Mouse (Mus musculus): ENCODE data around the gene Lmln.
"Not testable (repeated sequence)": the region's sequence is repeated elsewhere in the genome, so short reads cannot be mapped to it uniquely, and the experiment has no call there.

Lmln gene

DNA sequence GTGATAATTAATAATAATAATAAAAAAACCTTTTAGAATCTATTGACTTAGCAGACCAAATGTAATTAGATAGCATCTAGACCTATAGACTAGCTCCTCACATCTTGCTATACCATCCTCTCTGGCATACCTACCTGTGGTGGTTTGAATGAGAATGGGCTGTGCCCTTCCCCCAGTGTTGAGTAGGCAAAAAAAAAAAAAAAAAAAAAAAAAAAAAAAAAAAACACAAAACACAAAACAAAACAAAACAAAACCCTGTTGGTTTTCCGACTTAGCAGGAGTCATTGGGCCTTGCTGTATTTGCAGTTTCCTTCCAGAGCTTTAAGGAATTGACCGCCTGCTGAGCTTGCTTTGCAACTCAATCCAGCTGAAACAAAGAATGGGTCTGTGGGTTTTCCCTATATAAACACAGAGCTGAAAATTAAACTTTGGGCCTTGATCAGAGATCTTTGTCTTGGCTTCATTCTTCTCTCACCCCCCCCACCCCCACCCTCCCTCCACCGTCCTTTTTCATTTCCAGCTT, 79.5 kb downstream of the Lmln start:
- no peak for DNase-seq

DNA sequence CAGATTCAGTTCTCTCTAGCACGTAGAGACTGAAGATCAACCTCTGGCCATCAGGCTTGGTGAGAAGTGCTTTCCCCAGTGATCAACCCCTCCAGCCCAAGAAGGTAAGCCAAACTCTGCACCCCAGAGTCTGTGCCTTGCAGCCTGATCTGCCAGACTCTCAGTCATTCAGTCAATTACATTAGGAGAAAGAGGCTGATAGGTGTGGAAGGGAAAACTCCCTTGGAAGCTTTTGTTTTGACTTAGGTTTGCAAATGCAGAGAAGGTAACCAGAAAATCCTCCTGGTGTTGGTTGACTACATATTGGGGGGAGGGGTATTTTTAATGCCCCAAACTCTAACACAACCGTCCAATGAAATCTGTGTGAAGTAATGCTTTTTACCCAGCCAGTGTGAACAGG, 81.1 kb downstream of the Lmln start:
- no peak for DNase-seq

DNA sequence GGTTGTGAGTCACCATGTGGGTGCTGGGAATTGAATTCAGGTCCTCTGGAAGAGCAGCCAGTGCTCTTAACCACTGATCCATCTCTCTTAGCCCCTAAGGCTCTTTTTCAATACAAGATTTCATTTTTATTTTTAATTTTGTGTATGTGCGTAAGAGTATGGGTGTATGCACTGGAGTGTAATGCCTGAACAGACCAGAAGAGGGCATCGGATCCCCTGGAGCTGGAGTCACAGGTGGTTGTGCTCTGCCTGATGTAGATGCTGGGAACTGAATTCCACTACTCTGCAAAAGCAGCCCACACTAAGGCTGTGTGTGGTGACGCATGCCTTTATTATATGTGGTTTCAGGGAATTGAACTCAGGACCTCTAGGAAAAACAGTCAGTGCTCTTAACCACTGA, 83.9 kb downstream of the Lmln start:
- no peak for DNase-seq

DNA sequence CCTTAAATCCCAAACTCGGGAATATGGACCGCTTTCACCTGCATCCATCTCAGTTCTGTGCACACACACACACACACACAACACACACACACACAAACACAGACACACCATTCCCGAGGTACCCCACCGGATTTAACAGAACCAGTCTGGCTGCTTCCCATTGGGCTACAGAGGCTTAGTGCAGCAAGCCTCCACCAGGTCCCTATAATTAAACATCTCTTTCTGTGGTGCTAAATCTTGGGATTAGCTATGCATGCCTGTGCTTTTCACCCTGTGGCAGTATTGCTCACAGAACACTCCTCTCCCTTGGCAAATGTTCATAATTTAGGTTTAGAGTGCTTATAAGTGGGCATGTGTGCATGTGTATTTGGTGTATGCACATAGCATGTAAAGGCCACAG, 85.8 kb downstream of the Lmln start:
- no peak for DNase-seq

GRCm38 (mm10) chr16:33150875-33151274, 88.6 kb downstream of the Lmln start:
- not testable (repeated sequence) for DNase-seq

- peak; percentile 88 for DNase-seq
Observed at GRCm38 (mm10) chr16:33151558-33151957, 89.2 kb downstream of the Lmln start.

DNA sequence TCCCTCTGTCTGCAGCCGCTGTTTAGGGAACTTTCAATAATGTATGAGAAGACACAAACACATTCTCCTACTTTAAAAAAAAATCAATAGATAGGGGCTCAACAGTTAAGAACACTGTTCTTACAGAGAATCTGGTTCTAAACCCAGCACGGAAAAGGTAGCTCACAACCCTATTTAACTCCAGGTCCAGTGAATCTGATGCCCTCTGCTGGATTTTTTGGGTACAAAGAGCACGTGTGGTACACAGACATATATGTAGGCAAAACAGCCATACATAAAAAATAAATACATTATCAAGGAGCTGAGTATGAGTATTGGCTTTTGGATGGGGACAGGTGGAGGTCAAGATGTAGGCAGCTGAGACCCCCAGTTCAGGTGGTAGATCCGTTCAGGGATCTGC, 92.7 kb downstream of the Lmln start:
- no peak for DNase-seq

DNA sequence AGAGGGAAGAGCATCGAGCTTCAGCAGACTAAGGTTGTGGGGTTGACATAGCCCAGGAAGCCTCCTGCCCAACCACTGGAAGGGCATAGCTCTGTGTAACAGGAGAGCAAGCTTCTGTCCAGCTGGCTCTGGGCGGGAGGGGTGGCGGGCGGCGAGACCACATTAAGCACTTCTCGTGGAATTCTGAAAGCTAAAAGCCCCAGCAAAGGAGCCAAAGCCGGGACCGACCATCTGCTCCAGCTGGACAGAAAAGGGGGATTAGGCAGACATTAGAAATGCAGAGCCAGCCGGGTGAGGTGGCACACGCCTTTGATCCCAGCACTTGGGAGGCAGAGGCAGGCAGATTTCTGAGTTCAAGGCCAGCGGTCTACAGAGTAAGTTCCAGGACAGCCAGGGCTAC, 95.7 kb downstream of the Lmln start:
- DNase-seq = no peak

DNA sequence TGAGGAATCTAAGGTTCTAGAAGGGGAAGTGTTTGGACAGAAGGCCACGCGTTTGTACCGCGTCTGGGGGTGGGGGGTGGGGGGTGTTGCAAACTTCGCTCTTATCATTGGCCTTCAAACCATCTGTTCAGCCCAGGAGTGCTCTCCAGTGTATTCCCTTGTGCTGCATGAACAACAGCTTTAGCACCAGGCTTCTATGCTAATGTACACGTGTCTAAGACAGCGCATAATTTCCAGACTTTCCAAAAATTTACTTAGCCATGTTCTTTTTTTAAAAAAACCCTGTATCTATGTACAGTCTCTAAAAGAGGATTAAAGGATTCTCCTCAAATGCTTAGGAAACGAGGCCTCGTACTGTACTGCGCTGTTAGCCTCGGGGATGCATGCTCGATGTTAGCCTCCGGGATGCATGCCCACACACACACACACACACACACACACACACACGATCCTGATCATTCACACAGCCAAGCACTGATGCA, 96.3 kb downstream of the Lmln start:
- DNase-seq = no peak

DNA sequence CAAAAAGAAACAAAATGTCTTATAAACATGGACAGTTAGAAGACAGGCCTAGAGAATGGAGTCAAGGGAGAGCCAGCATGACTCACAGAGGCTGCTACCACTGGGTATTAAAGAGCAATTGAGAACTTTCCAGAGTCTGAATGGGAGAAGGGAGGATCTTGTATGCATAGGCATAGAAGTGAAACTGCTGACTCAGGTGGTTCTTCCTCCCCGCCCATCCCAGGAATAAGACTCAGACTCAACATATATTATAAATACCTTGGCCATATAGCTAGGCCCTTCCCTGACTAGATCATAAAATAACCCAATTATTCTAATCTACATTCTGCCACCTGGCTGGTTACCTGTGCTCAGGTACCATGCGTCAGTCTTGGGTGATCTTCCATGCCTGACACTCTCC, 97.0 kb downstream of the Lmln start:
- no peak for DNase-seq

DNA sequence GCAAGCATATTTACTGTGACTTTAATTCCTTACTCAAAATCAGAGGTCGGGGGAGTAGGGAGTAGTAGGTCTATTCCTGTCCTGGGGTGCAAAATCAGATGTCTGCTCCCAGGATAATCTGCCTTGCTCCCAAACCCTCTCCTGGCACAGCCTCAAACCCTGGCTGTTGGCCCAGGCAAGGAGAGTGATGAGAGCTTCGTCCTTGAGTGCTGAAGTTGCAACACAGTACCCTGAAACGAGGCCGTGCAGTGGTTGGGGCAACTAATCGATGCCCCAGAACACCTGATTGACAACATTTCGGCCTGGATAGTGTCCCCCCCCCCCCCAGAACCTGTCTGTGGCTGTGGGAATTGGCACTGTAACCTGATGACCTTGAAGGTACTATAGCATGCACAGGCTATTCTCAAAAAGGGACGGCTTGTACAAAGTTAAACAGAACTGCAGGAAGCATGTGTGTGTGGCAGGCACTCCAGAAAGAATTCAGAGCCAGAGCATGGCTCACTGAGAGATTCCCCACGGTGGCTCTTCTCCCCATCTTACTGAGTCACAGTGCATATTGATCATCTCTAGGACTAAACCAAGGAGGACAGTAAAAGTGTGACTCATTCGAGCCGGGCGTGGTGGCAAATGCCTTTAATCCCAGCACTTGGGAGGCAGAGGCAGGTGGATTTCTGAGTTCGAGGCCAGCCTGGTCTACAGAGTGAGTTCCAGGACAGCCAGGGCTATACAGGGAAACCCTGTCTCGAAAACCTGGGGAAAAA, 101.2 kb downstream of the Lmln start:
- no peak for DNase-seq

DNA sequence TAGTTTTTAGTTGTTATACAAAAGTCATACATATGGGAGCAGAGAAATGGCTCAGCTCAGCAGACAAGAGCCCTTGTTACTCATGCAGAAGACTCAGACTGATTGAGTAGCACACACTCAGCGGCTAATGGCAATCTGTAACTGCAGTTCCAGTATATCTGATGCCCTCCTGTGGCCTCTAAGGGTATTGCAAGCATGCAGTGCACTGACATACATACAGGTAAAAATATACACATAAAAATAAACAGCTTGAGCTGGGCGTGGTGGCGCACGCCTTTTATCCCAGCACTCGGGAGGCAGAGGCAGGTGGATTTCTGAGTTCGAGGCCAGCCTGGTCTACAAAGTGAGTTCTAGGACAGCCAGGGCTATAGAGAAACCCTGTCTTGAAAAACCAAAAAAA, 104.0 kb downstream of the Lmln start:
- DNase-seq = not testable (repeated sequence)

DNA sequence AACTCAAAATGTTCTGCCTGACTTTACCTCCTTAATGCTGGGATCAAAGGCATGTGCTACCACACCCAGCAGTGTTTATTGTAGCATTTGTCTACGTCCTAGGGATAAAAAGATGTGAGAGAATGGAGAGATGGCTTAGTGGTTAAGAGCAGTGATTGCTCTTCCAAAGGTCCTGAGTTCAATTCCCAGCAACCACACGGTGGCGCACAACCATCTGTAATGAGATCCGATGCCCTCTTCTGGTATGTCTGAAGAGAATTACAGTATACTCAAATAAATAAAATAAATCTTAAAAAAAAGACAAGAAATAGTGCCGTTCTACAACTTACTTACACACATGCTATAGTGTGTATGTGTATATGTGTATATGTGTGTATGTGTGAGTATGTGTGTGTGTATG, 105.2 kb downstream of the Lmln start:
- DNase-seq = no peak

DNA sequence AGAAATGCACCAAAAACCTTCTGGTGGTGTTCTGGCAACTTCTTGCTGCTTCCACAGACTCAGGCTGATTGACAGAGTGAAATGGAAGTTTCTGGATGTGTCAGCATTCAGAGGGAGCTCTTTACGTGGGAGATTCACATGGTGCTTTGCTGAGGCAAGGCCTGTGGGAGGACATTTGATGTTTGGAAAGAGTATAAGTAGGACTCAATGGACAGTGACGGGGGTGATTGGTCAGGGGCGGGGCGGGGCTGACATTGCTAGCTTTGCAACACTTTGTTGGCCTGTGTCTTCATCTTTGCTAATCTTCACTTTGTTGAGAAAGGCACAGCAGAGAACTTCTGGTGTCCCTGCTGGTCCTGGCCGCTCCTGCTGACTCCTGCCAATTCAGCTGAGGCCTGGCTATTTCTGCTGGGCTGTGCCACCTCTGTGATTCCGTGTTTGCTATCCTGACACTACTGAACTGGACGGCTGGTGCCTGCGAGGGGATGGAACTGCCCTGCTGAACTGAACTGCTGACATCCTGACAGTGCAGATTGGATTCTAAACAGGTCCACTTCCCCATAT, 107.2 kb downstream of the Lmln start:
- DNase-seq = no peak

GRCm38 (mm10) chr16:33170716-33171587, 108.6 kb downstream of the Lmln start:
- DNase-seq = no peak

GRCm38 (mm10) chr16:33171800-33172199, 109.5 kb downstream of the Lmln start:
- no peak for DNase-seq

- no peak for DNase-seq
Observed at GRCm38 (mm10) chr16:33173151-33173550, 110.8 kb downstream of the Lmln start.

GRCm38 (mm10) chr16:33174695-33175094, 112.4 kb downstream of the Lmln start:
- no peak for DNase-seq

DNA sequence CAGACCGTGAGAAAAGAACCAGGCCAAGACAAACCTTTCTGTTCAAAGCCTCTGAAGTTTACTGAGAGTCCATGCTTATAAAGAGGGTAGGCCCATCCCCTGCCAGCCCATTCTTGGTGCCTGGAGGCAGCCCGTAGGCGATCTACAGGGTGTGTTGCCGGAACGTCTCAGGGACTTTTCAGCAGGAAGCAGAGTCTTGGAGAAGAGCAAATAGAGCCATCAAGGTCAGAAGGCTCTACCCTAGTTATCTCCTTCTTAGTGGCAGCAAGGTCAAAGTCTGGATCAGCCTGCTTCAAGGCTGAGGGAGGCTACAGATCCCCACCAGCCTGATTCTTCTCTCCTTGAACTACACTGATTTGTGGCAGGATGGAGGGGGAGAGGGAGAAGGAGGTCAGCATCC, 114.5 kb downstream of the Lmln start:
- DNase-seq = not testable (repeated sequence)

All from layer of hippocampus, adult 9-11 months (tissue).